Mouse (Mus musculus) myocyte (in vitro differentiated cells): ENCODE data around the gene Mettl22.

Source experiments
- E2F4 ChIP-seq: IDR thresholded peaks from one replicate; pipeline ENCODE4 v1.6.1; 2011; ENCODE audit warnings: mild to moderate bottlenecking, control low read depth, moderate library complexity; ENCODE audit not compliant: insufficient read depth
- MYOD1 ChIP-seq, 3 experiments: IDR thresholded peaks; one replicate each; pipeline ENCODE4 v1.6.1; 2011; ENCODE audit warnings: control low read depth in 2 of 3, low read depth in 2 of 3, mild to moderate bottlenecking in 2 of 3, moderate library complexity in 1 of 3; ENCODE audit not compliant: insufficient read length in 2 of 3, control insufficient read depth in 1 of 3
- POLR2A ChIP-seq: IDR thresholded peaks from one replicate; pipeline ENCODE4 v1.6.1; 2011; ENCODE audit warnings: low read depth, mild to moderate bottlenecking, control low read depth, moderate library complexity; ENCODE audit not compliant: insufficient read length
- POLR2AphosphoS2 ChIP-seq: IDR thresholded peaks from one replicate; pipeline ENCODE4 v1.6.1; 2011; ENCODE audit warnings: low read depth, control low read depth; ENCODE audit not compliant: insufficient read length

GRCm38 (mm10) chr16:8423626-8424114 lies 46.9 kb upstream of the Mettl22 start:
- TF ChIP-seq MYOD1 (IDR thresholded peaks at IDR 0.05; ENCODE audit: control insufficient read depth in 1 of 3, insufficient read length in 2 of 3, low read depth in 2 of 3) = no peak
- TF ChIP-seq E2F4 = no peak
- no peak for TF ChIP-seq POLR2AphosphoS2
- no peak for TF ChIP-seq POLR2A
